Mouse (Mus musculus) kidney, postnatal 36 days (tissue): ENCODE data around the gene Mri1.
A peak's percentile ranks its signal among the peaks of the same experiment; 100 is the strongest.

ENCODE experiments used
- DNase-seq, 2 experiments: peaks; one replicate each; pipeline ENCODE4 v3.0.0; 2021 to 2022; ENCODE audit warnings: mixed read lengths in 2 of 2

Gene Mri1

DNA sequence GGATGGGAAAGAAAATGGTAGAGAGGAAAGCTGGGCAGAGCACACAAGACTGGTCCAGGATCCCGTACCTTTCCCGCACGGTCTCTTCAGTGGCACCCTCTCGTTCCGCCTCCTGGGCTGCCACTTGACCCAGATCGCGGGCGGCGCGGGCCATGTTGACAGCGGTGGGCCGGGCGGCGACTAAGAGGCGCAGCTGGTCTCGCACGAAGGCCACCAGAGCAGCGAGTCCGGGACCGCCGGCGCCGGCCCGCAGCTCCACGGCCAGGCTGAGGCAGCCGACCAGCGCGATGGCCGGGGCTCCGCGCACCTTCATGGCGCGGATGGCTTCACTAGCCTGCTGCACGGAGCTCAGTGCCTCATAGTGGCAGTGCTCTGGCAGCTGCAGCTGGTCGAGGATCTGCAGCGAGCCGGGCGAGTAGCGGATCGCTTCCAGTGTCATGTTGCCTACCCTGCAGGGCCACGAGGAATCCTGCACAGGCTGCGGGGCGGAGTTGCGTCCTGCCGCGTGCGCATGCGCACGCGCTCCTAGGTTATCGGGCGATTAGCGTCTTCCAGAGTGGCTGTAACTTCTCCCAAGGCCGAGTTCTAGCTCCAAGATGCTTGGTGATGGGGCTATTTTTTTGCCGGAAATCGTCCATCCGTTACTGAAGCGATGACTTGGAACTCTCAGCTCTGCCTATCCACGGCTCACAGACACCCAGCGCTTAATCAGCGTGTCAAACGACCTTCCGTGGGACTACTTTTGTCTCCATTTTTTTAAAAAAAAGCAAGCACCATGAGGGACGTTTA, at the start of gene Mri1:
Mri1 (minus strand) TSS at position 505 of the 789 bp plus-strand sequence.
- DNase-seq, result peak; percentile 86 to 88

DNA sequence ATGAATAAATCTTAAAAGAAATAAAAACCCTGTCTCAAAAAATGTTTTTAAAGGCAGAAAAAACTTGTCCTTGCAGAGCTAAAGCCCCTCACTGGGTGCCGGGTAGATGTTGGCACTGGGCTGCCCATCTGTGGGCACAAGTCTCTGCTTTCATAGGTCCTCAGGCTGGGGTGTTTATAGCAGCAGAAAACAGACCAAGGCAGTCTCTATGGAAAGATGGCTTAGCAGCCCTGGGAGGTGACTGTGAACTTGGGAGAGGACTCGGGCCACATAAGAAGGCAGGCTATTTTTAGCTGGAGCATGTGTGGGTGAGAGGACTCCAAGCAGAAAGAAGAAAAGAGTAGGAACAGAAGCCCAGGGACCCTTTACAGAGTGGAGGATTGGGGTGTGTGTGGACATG, 46.8 kb upstream of the Mri1 start:
- DNase-seq, result no peak

DNA sequence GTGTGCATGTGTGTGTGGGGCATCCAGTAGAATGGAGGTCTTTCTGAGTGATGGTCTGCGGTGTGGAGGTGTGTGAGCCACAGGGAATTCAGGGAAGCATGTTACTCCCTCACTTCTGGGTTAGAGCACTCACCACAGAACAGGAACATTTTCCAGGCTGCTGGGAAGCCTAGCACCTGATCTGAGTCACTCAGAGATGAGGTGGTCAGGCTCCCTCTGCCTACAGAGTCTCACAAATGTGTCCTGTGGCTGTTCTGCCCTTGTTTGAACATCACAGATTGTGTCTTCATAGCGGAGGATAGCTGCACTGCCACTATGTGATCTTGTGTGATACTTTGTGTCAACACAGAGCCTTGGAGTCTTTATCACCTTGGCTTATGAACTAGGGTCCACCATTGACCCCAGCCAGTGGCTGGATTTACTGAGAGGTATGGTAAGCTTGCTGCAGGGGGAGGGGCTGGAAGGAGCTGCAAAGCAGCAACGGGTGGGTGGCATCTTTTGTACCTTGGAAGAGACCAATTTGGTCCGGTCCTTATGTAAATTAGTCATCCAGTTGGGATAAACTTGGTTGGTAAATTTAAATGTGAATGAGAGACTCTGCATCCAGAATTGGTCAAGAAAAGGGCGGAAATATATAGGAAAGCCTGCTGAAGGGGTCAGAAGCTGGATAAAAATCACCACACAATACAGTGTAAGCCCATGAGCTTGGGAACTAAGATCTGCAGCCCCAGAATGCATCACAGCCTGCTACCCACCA, 40.1 kb upstream of the Mri1 start:
- no peak for DNase-seq

- peak; percentile 35 to 81 for DNase-seq
Measured at GRCm38 (mm10) chr8:84291688-84292087, 34.6 kb upstream of the Mri1 start.

- no peak for DNase-seq
Measured at GRCm38 (mm10) chr8:84291086-84291485, 34.0 kb upstream of the Mri1 start.

DNA sequence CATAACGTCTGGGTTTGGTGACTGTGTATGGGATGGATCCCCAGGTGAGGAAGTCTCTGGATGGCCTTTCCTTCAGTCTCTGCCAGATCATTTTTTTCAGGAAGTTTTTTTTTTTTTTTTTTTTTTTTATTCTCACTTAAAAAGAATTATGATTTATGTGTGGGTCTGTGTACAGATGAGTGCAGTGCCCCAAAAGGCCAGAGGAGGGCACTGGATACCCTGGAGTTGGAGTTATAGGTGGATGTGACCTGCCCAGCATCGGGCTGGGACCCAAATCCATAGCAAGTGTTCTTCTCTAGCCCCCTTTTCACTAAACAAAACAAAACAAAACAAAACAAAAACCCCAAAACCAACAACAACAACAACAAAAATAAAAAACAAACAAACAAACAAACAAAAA, 31.8 kb upstream of the Mri1 start:
- peak; percentile 9 to 65 for DNase-seq

DNA sequence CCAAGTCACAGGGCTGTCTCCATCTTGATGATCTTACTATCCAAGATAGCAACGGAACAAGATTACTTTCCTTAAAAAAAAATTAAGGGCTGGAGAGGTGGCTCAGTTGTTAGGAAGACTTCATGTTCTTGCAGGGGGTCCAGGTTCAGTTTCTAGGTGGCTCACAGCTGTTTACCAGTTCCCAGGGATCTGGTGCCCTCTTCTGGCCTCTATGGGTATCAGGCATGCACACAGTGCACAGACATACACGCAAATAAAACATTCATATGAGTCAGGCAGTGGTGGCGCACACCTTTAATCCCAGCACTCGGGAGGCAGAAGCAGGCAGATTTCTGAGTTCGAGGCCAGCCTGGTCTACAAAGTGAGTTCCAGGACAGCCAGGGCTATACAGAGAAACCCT, 28.5 kb upstream of the Mri1 start:
- peak; percentile 49 to 74 for DNase-seq

DNA sequence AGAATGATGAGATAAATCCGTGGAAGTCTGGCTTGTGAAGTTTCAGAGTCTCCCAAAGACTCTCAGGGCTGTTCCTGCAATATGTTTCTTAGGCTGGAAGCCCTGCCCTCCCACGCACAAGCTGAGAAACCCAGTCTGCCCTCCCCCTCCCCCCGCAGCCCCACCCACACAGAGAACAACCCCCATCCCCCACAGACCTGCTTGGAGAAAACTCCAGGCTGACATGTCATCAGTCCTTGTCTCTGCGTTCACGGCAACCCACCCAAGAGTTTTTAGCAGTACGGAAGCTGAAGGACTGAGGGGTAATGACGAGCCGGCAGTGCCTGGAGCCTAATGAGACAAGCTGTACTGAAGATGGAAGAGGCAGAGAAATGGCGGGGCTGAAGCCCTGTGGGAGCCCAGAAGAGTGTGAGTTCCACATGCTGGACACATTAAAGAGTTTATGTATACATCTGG, 27.5 kb upstream of the Mri1 start:
- peak; percentile 9 to 13 for DNase-seq

GRCm38 (mm10) chr8:84280777-84281176, 23.7 kb upstream of the Mri1 start:
- no peak for DNase-seq

- no peak for DNase-seq
Measured at GRCm38 (mm10) chr8:84276447-84276846, 19.3 kb upstream of the Mri1 start.

GRCm38 (mm10) chr8:84273968-84274367, 16.8 kb upstream of the Mri1 start:
- no peak for DNase-seq

DNA sequence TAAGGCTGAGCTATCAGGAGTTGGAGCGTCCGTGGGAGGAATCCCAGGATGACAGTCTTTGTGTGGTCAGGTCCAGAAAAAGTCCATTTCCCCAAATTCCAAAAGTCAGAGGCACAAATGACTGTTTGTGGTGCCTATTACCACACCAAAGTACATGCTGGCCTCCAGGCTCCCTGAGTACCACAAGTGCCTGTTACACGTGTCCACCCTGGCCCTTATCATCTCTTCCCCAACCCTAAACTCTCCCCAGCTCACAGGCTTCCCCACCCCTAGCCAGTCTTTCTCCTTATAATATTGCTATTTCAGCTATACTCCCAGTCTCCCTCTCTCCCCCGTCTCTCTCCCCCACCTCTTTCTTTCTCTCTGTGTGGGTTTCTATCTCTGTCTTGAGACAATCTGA, 15.2 kb upstream of the Mri1 start:
- DNase-seq, result no peak

- DNase-seq, result peak; percentile 100
Measured at GRCm38 (mm10) chr8:84269950-84270773, 13.0 kb upstream of the Mri1 start, which contains the start of gene Ccdc130. Gene Ccdc130, minus strand, starts transcription at chr8:84270380.

GRCm38 (mm10) chr8:84261098-84261497, 4.0 kb upstream of the Mri1 start:
- no peak for DNase-seq

- peak in 1 of 2 experiments; percentile 39 for DNase-seq
Measured at GRCm38 (mm10) chr8:84256458-84256821, 686 bp downstream of the Mri1 start.

DNA sequence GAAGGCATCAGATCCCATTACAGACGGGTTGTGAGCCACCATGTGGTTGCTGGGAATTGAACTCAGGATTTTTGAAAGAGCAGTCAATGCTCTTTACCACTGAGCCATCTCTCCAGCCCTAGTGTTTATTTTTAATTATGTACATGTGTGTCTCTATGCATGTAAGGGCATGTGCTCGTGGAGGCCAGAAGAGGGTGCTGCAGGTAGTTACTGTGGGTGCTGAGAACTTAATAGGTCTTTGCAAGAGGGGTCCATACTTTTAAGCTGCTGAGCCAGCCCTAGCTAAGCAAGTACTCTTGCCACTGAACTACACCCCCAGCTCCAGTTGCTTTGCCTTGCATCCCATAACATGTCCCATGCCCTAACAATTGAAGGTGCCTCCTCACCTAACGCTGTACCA, 1.3 kb downstream of the Mri1 start:
- DNase-seq, result no peak

DNA sequence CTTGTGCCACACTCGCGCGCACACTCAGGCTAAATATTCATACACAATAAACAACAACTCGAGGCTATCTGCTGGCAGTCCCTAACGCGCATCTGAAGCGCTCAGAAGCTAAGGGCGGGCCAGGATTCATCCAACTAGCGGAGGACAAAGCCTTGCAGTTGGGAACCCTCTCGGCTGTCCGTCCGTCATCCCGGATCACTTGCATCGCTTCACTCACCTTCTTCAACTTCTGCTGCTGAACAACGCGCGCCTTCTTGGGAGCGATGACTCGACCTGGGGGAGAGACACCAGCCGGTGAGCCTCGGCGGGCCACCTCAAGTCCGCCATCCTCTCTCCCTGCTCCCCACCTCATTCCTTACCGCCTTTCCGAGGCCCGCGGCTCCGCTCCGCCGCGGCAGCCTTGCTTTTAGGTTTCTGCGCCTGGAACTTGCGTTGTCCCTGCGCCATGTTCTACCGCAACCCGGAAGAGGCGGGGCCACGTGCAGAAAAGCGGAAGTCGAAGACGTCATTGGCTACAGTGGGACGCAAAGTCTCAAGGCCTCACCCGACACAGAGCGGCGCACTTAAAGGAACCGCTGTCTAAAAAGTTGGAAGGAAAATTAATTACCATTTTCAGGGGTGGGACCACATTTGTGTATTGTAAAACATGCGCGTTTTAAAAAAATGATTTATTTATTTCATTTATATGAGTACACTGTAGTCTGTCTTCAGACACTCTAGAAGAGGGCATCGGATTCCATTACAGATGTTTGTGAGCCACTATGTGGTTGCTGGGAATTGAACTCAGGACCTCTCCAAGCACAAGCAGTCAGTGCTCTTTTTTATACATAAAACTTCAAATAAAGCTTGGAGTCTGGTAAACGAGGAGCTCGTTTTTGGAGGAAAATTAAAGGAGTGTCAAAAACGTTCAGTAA, 7.6 kb downstream of the Mri1 start, which contains the start of gene D8Ertd738e:
D8Ertd738e (minus strand) TSS at position 463 of the 914 bp plus-strand sequence.
- DNase-seq, result peak; percentile 93

DNA sequence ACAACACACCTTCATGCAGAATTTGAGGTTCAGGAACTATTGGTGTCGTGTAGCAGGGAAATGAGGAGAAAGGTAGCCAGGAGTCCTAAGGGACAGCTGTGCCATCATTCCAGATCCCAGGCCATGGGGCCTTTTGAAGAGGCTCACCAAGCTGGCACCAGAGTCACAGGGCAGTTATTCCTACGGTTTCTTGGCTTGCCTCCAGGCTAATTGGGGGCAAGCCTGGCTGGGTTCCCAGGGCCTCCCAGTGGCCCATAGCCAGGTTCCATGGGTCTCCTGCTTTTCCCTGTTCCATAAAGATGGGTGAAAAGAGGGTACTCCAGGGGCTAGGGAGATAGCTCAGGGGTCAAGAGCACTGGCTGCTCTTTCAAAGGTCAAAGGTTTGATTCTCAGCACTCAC, 15.3 kb downstream of the Mri1 start:
- DNase-seq, result peak; percentile 71 to 75

DNA sequence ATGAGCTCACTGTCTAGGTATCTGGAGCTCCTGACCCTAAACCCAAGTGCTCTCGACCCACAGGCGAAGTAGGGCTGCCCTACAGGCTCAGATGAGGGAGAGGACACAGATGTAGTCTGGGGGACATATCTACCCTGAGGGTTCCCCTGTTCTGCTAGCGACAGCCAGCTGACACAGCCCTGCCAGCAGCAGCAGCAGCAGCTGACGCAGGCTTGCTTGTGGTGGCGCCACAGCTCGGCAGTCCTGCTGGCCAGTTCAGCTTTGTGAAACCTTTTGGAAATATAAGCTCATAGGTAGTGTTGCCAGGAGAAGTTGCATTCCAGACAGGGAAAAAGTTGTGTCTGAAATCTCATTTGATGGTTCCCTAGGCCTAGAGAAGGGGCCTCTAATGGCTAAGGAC, 16.0 kb downstream of the Mri1 start:
- DNase-seq, result no peak

DNA sequence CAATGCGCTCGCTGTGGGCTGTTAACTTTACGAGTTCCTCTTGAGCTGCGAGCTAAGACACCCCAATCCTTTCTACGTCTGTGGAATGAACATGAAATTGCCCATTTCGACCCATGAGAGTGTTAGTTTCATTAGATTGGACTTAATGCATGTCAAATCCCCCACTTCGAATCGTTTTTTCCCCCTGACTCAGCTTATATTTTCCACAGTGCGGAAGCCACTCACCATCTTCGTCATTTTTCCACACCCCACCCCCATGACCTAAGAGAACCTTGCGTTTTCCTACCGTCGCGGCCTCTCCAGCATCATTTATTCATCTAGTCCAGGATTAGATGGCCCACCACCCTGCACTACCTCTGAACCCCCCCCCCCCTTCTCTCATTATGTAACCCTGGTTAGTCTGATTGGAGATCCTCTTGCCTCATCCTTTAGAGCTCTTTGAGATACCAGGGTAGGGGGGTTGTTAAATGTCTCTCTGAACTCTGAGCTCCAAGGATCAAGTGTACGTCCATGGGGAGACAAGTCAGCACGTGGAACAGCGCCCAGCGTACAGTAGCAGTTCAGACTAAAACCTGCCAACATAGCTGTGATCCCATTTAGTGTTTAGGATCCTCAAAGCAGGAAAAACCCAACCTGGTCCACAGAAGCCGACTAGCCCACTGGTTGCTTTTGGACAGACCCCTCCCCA, 19.4 kb downstream of the Mri1 start:
- peak; percentile 17 to 28 for DNase-seq

- peak; percentile 97 to 99 for DNase-seq
Measured at GRCm38 (mm10) chr8:84236998-84237473, 20.1 kb downstream of the Mri1 start, which contains the start of gene Zswim4. Gene Zswim4, minus strand, starts transcription at chr8:84237055.
